ENCODE assay signal across 9 mouse cellular contexts in genomic region chr2:37768903-37769302, GRCm38 (mm10). TPM values are rescaled to one million over a fixed set of nuclear protein-coding genes. Genes with fewer than 3 reads are reported as not detected.
A peak's percentile ranks its signal among the peaks of the same experiment; 100 is the strongest.
DNase-seq lines count a peak whose midpoint lies in the region; ATAC-seq and TF ChIP-seq lines count a peak whose summit lies in the region.
"Had no signal": no experiment of that assay in that cellular context is flagged by ENCODE, and none has a peak within 500 bp of the region (broad histone marks: within the 10 kb centered on the region; RNA-seq: fewer than 3 reads in every experiment).

No protein-coding gene starts in this region.

- no peak for ATAC-seq in intestine, embryonic 15.5 days
- ATAC-seq in intestine, embryonic 16.5 days = no peak
- peak; percentile 11; the same call in 1 of the 2 replicates for ATAC-seq in stomach, postnatal 0 days (ENCODE audit: low FRiP score, low TSS enrichment)

- no peaks in the 10 kb centered on the region for H3K27me3 ChIP-seq in intestine, embryonic 15.5 days (replicated peaks)
- no peaks in the 10 kb centered on the region for H3K27me3 ChIP-seq in intestine, embryonic 16.5 days (replicated peaks; ENCODE audit: control insufficient read depth, insufficient read depth, low read length)
- H3K27me3 ChIP-seq in stomach, postnatal 0 days (ENCODE audit: control insufficient read depth, insufficient read depth, low read length) = no peaks in the 10 kb centered on the region

- no peak for TF ChIP-seq EP300 in stomach, postnatal 0 days (optimal IDR thresholded peaks at IDR 0.05)

- DNase-seq in gastrocnemius, postnatal 36 days = peak; percentile 65 to 76
- DNase-seq in left cerebral cortex, postnatal 14 days (ENCODE audit: low spot score in 2 of 2) = peak; percentile 63 to 68
- no peak for DNase-seq in stomach, postnatal 0 days (ENCODE audit: low spot score)
- DNase-seq in thymus, postnatal 10 days (ENCODE audit: low spot score in 2 of 2) = no peak
- no peak for DNase-seq in thymus, postnatal 0 days (ENCODE audit: low spot score)

- intact Hi-C loops in gastrocnemius, postnatal 36 days (cut with DNase I) = no loop called here
- intact Hi-C loops in left cerebral cortex, postnatal 14 days (cut with DNase I) = loop anchor here (5.0 kb wide), 1 partner anchor 47 kb away; no protein-coding TSS in a partner anchor

- no peak for TF ChIP-seq CTCF in cortical plate, adult 2 months (IDR thresholded peaks at IDR 0.05; ENCODE audit: extremely low read depth, insufficient read depth, low read length)
- TF ChIP-seq CTCF in stomach, postnatal 0 days (IDR thresholded peaks at IDR 0.05; ENCODE audit: low read depth) = no peak

- H3K36me3 ChIP-seq in intestine, embryonic 15.5 days = no peaks in the 10 kb centered on the region
- H3K36me3 ChIP-seq in intestine, embryonic 16.5 days (ENCODE audit: control insufficient read depth, insufficient read depth, low read length) = no peaks in the 10 kb centered on the region
- H3K36me3 ChIP-seq in stomach, postnatal 0 days (ENCODE audit: control insufficient read depth, insufficient read depth, low read length) = no peaks in the 10 kb centered on the region
- H3K36me3 ChIP-seq: liver, embryonic 15.5 days had no signal

- no peaks in the 10 kb centered on the region for H3K9me3 ChIP-seq in intestine, embryonic 15.5 days
- no peaks in the 10 kb centered on the region for H3K9me3 ChIP-seq in intestine, embryonic 16.5 days (ENCODE audit: control insufficient read depth, low read length)
- H3K9me3 ChIP-seq in stomach, postnatal 0 days (ENCODE audit: control insufficient read depth, low read length) = no peaks in the 10 kb centered on the region
- H3K9me3 ChIP-seq: liver, embryonic 15.5 days had no signal

- H3K4me2 ChIP-seq in intestine, embryonic 15.5 days (replicated peaks) = no peak overlapping the region
- H3K4me2 ChIP-seq in intestine, embryonic 16.5 days (ENCODE audit: low read depth, low read length) = no peak overlapping the region
- H3K4me2 ChIP-seq in stomach, postnatal 0 days (replicated peaks; ENCODE audit: low read depth) = no peak overlapping the region
- H3K4me2 ChIP-seq: liver, embryonic 15.5 days had no signal

- 67% methylated on average over 2 of the region's 2 CpGs for WGBS in intestine, embryonic 15.5 days
- 65% methylated on average over 2 of the region's 2 CpGs for WGBS in intestine, embryonic 16.5 days
- WGBS in stomach, postnatal 0 days = 43% methylated on average over 2 of the region's 2 CpGs

- H3K27ac ChIP-seq in intestine, embryonic 15.5 days = 0 out of 2 replicates have a peak overlapping the region, but pooled peaks have one; percentile 3
- no peak overlapping the region for H3K27ac ChIP-seq in intestine, embryonic 16.5 days (ENCODE audit: low read length)
- H3K27ac ChIP-seq in cortical plate, adult 2 months (ENCODE audit: insufficient read depth, low read length) = 0 out of 2 replicates have a peak overlapping the region, but pooled peaks have one; percentile 20
- H3K27ac ChIP-seq in stomach, postnatal 0 days (replicated peaks) = peak overlapping the region; percentile 63
- H3K27ac ChIP-seq: liver, embryonic 15.5 days had no signal

- no peak overlapping the region for H3K9ac ChIP-seq in intestine, embryonic 15.5 days
- no peak overlapping the region for H3K9ac ChIP-seq in intestine, embryonic 16.5 days (ENCODE audit: low read depth, low read length)
- H3K9ac ChIP-seq in stomach, postnatal 0 days (ENCODE audit: low read length) = no peak overlapping the region
- H3K9ac ChIP-seq: liver, embryonic 15.5 days had no signal

- peaks cover 32% of the 10 kb centered on the region for H3K4me1 ChIP-seq in intestine, embryonic 15.5 days (replicated peaks)
- H3K4me1 ChIP-seq in intestine, embryonic 16.5 days (ENCODE audit: control insufficient read depth, insufficient read depth, low read length) = peaks cover 26% of the 10 kb centered on the region
- H3K4me1 ChIP-seq in cortical plate, adult 2 months (ENCODE audit: control insufficient read depth, insufficient read depth, low read length) = peaks cover 27% of the 10 kb centered on the region
- no peaks in the 10 kb centered on the region; the same call in 1 of the 2 replicates for H3K4me1 ChIP-seq in stomach, postnatal 0 days (replicated peaks; ENCODE audit: control insufficient read depth, insufficient read depth)

- H3K4me3 ChIP-seq in intestine, embryonic 15.5 days (replicated peaks) = no peak overlapping the region
- H3K4me3 ChIP-seq in intestine, embryonic 16.5 days (ENCODE audit: low read length) = no peak overlapping the region
- no peak overlapping the region for H3K4me3 ChIP-seq in cortical plate, adult 2 months (ENCODE audit: insufficient read depth, low read length)
- no peak overlapping the region for H3K4me3 ChIP-seq in stomach, postnatal 0 days (ENCODE audit: low read depth, low read length)
- H3K4me3 ChIP-seq: liver, embryonic 15.5 days had no signal

- no peak for TF ChIP-seq POLR2A in cortical plate, adult 2 months (IDR thresholded peaks at IDR 0.05; ENCODE audit: extremely low read depth, insufficient read depth, low read length)

RNA-seq across cellular contexts. Expression of gene Crb2, which starts 7.1 kb away (rescaled TPM):
- polyA plus RNA-seq in intestine, embryonic 15.5 days (2015; fragmentation: Nextera tagmentation; extraction: Ambion mirVana) = 1.9 and 2.1 TPM in 2 replicates
- 0.95 and 1.1 TPM in 2 replicates for polyA plus RNA-seq in intestine, embryonic 16.5 days (2015; fragmentation: Nextera tagmentation; extraction: Ambion mirVana)
- polyA plus RNA-seq in cortical plate, adult 2 months (2012; rRNA removed) = 1.7 and 2.0 TPM in 2 replicates
- total RNA-seq in gastrocnemius, postnatal 36 days (2021) = under 1 TPM; 0.07 to 0.28 TPM
- 1 to 10 TPM; 5.2 to 5.6 TPM for total RNA-seq in left cerebral cortex, postnatal 14 days (2021)
- 0.47 and 0.74 TPM in 2 replicates for polyA plus RNA-seq in stomach, postnatal 0 days (2015; fragmentation: Nextera tagmentation; extraction: Ambion mirVana)
- 0.10 and 0.17 TPM in 2 replicates for polyA plus RNA-seq in thymus, postnatal 0 days (2015; fragmentation: Nextera tagmentation; extraction: Ambion mirVana)

Comparison
In these comparisons a context has a peak if more than half of its experiments do, and no peak if none do; other contexts are left out.
1. DNase-seq: peak in gastrocnemius, postnatal 36 days (2 of 2) and left cerebral cortex, postnatal 14 days (2 of 2); none in stomach, postnatal 0 days (single experiment), thymus, postnatal 10 days (0 of 2) and thymus, postnatal 0 days (single experiment).